Mouse (Mus musculus): ENCODE measurements around the gene Recql.

Gene Recql

DNA sequence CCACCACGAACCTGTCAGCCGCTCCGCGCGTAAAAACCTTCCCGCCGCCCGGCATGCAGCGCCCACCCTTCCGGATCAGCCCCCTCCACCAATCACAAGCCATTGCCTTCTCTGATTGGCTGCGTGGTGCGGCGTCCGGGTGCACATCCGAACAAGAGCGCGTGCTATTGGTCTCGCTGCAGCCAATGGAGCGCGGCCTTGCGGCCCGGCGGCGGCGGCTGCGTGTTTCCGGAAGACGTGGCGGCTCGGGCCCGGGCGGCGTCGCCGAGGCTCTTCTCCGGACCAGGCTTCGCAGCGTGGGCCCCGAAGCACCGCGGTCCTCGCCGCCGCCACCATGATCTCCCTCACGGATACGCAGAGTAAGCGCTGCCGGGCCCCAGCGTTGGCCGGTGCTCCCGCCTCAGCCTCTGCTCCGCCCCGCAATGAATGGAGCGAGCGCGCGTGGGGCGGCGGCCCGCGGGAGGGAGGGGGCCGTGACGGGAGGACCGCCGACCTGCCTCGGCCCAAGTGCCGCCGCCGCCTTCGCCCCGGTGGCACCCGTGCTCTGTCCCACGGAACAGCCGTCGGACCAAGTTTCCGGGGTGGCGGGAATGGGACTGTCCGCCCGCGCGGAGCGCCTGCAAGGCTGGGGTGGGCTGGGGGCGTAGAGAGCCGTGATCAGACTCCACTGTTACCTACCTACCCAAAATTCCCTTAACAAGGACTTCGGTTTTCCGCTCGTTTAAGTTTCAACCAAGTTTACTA is at the start of gene Recql, which contains the start of gene Golt1b:
Gene Recql, minus strand, starts transcription at position 77 of the 744 bp plus-strand sequence.
Gene Golt1b, plus strand, starts transcription at position 211 of the 744 bp plus-strand sequence.
- DNase-seq, result peak; percentile 98 to 99

DNA sequence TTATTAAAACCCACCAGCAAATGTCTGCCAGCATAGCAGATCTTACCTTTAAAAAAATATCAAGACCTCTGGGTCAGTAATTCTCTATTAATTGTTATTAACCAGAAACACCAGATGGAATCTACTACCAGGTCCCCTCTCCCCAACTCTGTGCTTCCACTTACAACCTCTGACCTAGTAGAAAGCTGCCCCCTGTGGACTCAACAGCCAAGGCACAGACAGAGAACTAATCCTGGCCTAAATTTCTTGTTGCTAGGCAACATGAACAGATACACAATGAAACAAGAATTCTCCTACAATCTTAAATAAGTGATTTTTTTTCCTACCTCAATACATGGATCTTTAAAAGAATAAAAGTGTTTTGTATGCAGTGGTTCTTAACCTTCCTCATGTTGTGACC is 42.2 kb upstream of the Recql start:
- no peak for DNase-seq

DNA sequence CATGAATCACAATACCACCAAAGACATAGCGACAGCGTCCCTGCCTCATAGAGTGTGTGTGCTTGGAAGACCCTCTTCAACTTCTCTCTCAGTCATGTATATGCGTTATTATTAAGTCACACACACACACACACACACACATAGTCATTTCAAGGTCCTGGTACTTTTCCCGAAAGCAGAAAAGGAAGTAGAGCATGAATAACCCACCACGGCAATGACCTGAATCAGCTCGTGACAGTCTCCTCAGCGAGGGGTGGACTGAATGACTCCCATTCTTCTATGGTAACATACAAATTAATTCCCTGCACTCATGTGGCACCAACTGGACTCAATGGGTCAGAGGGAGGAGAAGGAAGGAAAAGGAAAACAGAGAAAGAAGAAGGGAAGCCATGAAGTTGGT is 38.1 kb upstream of the Recql start:
- DNase-seq, result no peak

DNA sequence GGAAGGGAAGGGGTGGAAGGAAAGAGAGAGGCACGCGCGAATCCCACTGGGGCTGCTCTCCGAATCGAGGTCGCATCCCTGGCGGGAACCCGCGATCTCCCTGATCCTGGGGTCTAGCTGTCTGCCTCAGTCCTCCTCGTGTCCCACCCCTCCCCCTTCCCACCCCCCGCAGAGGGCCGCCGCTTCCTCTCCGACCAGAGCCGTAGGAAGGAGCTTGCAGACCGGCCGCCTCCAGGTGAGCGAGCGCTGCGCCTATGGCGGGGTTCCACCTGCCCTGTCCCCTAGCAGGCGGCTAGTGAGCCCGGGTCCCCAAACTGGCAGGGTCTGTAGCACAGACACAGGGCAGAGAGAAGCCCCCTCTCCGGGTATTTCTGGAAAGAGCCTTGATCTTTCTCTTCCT is 27.7 kb upstream of the Recql start:
- DNase-seq, result no peak

DNA sequence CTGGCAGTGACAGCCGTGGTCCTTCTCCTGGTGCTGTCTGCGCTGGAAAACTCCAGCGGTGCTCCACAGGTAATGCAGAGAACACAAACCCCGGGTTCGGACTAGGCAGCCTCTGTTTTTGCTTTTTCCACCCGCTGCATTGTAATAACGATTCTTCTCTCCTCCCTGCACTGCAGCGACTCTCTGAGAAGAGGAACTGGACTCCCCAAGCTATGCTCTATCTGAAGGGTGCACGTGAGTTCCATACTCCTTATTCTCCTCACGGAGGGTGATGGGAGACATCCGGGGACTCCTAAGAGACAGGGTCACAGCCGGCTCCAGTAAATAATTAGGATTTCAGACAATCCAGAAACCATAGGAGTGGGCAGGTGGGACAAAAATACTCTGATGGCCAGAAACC is 27.0 kb upstream of the Recql start:
- DNase-seq, result no peak

DNA sequence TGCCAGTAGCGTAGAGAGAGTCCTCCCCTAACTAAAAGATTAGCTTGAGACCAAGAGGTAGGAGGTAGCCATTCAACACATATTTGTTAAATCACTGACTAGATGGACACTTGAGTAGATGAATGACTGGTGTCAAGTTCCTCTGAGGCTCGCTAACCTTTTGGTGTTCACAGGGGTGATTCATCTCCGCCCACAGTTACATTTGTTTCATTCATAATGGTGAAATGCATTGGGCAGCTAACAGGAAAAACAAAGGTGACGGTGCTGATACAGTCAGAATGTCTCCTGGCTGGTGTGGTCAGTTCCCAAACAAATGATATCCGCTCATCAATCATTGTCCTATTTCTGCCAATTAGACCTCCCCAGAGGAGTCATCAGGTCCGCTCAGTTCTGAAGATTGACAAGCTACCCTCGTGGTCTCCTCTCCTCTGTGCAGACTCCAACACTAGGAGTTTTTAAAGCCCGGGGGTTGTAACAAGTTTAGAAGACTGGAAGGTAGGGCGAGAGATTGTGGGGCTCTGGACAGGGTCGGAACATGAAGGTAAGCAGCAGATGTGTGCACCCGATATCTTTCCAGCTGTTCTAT is 26.1 kb upstream of the Recql start, which contains the start of gene Spx:
Gene Spx, plus strand, starts transcription at position 536 of the 586 bp plus-strand sequence.
- no peak for DNase-seq

DNA sequence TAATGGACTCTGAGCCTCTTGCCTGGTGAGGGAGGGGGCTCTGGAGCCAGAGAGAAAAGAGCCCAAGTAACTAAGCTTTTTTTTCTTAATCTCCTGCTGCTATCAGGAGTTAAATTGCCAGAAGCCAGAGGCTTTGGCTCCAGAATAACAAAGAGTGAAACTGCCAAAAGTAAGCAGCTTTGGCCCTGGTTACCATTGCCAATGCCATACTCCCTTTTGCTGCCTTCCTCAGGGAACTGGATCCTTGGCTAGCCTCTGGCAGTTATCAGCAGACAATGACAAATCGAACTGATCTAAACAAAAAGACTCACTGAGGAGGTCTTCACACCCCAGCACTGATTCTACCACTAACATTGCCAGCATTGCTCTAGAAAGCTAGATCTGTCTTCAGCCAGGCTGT is 24.3 kb upstream of the Recql start:
- DNase-seq, result peak in 1 of 2 experiments; percentile 14

DNA sequence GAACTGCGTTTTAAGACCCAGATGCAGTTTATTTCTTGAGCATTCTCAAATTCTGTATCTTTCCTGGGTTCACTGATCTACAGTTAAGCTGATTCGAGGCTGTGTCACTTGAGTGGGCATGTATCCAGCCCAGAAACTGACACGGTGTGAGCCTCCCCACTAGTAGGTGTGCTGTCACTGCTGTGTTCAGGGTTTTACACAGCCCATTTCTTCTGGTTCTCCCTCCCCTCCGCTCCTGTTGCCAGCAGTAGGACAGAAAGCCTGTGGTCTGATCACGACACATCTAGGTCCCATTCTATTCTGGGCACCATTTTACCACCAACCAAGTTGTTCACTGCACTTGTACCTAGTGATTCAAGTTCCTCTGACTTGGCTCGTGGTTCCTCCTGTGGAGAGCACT is 8.9 kb upstream of the Recql start:
- no peak for DNase-seq

DNA sequence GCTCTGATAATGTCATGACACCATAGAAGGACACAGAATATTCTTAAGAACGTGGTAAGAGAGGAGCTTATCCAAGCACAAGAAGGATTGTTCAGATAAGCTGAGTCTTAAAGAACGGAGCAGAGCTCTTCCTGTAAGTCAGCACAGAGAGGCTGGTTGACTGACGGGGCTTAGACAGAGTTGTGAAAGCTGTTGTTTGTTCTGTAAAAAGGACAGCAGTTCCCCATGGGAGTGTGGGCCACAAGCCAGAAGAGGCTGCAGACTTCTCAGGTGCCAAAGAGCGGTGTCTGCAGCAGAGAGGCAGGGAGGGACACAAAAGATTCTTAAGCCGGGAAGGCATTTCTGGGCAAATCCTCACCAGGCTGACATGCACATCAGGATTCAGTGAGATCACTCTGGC is 7.8 kb upstream of the Recql start:
- peak; percentile 16 for DNase-seq

DNA sequence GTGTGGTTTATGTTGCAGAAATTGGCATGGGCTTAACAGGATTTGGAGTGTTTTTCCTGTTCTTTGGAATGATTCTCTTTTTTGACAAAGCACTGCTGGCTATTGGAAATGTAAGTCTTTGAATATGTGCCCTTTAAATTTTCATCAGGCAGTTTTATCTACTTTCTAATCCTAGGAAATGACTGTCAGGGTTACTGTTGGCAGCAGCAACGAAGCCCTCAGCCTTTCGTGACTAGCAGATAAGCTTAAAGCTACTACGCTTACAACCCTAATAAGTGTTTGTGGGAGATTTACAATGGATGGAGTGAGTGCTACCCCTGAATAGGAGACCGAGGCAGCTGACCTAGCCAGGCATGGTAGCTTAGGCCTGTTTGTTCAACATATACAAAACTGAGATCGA is 5.4 kb upstream of the Recql start:
- DNase-seq, result no peak

DNA sequence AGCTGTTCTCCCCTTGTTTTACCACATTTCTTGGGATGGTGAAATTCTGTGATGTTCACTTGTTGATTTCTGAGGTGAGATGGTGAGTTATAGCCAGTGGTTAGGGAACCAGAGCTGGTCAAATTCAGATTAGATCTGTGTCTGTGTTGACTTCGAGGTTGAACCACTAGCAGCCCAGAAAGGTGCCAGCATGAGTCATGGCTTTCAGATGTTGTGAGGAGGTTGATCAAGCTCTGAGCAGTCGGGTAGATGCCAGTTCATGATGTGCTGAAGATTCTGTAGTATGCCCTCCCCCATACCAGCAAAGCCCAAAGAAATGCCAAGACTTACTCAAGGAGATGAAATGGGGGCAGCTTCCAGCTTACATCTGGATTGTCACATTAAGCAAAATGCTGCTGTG is 2.2 kb upstream of the Recql start:
- no peak for DNase-seq

DNA sequence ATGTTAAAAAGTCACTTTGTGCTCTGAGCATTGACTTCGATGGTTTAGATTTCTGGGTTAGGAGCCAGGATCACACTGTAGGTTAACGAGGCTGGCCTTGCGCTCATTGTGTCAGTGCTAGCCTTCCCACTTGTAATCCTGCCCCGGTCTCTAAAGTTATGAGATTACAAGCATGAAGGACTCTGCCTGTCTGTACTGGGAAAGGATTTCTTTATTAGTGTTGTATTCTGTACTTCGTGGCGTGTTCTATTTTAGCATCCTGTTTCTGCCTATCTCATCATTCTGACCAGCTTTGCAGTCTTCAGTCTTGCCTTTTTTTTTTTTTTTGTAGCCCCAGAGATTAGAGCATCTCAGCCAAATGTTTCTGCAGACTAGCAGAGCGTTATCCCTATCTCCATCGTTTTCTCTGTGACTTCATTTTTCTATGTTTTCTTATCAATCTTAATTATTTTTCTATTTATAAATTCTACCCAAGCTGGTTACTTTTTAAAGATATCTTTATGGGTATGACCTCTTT is 926 bp upstream of the Recql start:
- no peak for DNase-seq

DNA sequence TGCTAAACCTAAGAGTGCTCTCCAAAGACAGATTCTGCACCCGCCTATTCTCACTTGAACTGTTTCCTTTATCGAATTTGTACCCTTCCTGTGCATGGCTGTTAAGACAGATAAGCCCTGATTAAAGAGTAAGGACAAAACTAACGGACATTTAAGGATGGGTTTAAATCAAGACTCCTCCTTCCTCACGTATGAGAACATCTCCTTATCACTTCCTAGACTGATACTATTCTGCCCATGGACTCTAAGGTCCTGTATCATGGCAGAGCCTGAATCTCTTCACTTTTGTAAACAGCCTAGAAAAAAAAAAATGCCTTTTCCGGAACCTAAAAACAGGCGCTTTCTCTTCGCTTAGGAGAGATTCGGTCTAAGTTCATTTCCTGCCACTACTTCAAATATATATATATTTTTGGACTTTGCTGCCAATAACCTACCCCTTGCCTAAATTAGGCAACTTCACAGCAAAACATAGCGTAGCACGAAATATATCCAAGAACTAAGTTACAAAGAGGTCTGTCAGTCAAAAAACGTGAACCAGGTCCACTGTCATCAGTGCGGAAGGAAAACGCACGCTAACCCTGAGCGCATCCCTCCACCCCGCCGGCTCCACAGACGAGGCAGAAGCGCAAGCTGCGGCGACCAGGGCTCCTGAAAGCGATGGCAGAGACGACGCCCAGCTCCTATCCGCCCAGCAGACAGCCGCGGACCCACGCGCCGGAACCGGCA is 439 bp downstream of the Recql start:
- no peak for DNase-seq

DNA sequence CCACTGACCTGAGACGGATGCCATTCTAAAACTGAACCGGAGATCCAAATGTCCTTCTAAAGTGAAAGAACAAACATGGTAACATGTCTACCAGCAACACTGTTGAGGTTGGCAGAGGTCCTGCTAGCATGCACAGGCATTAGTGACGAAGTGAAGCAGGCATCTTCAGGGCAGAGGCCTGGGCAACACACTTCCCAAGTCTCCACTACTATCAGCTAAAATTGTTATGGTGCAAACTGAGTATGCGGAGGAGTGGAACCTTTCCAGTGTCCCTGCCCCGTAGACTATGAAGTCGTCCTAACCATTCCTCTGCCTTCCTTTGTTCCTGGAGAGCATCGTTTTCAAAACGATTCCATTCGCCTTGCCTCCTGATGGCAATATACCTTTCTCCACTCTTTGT is 2.4 kb downstream of the Recql start:
- DNase-seq, result no peak

DNA sequence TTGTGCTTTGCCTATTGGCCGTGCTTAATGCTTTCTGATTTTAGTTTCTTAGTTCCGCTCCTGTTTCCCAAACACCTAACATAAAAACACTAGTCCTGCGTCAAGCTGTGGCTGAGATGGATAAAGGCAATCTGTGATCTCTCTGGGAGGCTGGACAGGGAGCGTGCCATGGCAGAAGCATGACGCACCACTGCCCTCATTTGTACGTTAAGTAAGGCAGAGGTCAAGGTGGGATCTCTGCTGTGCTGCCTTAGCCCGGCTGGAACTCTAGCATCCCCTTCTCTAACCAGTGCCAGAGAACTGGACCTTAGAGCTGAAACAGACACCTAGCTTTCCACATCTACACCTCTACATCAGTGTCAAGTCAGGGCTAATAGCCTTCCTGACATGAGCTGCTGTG is 5.3 kb downstream of the Recql start:
- DNase-seq, result no peak

DNA sequence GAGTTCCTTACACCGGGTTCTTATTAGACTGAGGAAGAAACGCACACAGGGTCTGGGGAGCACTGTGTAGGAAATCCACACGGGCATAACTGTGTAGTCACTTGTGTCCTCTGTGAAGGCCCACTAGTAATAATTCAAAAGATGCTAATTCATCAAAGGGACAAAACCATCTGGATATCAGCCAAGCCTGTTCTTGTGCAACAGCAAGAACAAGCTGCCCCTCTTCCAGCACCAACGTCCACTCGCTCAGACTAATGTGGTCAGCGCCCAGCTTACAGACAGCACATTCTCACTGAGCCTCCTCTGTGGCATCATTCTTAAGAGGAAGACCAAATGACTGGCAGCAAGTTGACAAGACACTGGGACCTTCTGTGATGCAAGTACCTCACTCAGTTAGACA is 6.9 kb downstream of the Recql start:
- DNase-seq, result no peak

DNA sequence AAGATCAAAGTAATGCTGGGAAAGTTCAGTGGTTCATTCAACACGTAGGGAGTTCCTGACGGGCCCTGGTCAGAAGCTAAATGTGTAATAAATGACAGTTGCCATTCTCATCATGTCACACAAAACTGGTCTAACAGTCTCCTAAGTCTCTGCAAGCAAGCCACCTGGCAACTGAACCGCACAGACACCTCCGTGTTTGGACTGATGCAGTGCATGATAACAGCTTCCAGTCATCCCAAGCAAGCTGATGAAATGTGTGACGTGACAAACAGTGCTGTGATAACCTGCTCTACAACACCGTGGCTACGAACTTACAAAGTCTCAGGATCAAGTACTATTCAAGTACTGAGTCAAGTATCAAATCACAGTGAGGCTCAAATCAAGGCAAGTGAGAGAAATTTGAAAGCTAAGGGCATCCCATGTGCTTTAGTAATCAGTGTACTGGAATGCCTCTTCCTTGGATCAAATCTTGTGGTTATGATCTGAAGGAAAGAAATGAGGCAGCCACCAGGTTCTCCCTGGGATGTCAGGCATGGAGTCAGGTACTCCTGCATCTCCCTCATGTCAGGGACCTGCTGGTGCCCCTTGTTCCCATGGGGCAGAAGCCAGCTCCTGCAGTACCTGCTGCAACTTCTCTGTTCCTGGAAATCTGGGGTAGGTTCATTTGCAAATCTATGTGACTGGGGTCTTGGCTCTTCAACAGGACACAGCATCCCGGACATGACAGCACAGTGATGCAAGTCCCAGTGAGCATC is 8.1 kb downstream of the Recql start:
- DNase-seq, result no peak

DNA sequence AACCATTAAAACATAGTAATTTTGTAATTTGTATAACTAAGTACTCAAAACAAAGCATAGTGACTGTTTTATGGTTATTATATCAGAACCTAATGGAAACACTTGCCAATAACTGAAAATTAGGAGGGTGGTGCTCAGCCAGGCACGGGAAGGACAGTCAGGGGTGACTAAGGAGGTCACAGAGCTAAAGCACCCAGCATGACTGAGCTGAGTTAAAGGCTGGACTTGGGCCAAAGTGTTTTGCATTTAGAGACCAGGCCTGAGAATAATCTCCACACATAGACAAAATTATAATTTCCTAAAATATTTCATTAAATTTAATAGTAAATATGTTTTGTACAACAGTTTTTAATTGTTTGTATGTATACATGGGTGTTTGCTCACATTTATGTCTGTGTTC is 9.8 kb downstream of the Recql start:
- DNase-seq, result no peak

DNA sequence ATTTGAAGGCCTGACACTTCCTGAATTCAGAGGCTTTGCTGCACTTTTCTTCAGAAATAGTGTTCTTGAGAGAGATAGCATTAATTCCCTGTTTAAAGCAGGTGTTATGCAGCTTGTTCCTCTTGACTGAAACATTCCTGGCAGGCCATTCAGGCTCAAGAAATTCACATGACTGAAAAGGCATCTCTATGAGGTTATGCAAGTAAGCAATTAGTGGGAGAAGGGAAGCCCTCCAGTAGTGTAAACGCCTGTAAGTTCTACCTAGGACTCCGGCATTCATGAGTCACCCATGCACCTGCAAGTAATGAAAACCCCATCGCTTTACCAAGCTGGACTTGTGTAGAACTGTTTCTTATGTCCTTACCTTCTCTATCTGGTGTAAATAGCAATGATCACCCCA is 17.3 kb downstream of the Recql start:
- DNase-seq, result no peak

DNA sequence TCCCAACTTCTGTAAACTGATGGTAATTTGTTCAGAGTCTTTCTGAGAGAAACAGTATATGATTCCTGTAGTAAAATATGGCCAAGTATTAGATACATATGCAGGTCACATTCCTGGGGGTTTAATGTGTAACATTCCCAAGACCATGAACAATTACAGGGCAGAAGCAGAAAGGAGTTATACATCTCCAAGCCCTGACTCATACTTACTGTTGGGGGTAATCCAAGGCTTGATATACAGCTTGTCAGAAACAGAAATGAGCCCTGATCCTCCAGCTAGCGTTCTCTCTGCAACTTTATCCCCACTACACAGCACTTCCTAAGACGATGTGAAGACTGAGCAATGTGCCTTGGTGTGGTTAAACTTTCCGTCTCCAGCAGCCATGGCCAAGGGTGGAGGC is 19.3 kb downstream of the Recql start:
- DNase-seq, result no peak

DNA sequence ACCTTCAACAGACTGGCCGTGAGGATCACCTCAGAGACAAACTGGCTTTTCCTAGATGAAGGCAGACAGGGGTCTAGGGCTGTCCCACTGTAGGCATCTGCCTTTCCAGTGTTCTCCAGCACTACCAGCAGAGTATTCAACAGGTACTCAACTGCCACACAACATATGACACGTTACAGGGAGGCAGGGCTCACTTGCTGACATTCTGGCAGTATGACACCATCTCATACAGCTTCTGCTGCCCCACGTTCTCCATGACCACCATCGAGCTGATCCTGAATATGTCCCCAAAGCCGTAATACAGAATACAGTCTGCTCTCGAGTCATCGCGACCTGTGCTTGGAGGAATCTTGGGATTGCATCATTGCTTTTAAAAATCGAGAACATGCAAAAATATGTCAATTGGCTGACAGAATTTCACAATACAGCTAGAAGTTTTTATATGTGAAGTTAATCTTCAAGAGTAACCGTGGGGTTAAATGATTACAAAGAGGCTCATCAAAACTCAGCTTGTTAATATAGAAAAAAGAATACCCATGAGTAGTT is 20.3 kb downstream of the Recql start:
- DNase-seq, result no peak

DNA sequence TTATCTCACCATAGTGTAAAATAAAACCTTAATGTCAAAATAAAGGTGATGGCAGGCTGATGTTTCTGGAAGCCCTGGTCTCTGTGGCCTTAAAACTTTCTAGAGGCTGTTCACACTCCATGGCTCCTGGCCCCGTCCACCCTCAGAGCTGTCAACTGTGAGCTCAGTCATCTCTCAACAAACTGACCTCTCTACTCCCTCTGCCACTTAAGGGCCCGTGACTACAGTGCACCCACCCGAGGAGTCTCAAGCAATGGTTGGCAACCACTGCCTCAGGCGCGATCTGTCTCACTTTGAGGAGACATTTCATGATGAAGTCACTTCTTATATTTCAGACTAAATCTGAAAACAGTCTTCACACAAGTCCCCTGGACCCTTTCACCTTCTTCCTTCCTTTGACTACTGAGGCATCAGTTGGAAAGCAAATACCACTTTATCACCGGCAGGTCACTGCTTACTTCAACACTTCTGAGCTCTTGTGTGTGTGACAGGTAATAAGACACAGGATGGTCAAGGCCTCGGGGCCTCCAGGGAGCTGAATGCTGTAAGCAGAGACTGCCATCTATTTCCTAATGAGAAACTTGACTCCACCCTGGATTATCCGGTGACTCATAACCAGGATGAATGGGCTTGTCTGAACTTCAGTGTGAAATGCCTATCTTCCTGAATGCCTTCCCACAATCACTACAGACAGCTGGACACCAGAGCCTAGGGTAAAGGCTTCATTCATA is 21.0 kb downstream of the Recql start:
- DNase-seq, result no peak
